Mouse (Mus musculus): ENCODE measurements at regions not wholly inside any gene's neighbourhood (a gene's known extent, or its start where the extent isn't known, plus 50 kb on each side); places are given as distances from the start of the nearest gene placed in this dataset.

DNA sequence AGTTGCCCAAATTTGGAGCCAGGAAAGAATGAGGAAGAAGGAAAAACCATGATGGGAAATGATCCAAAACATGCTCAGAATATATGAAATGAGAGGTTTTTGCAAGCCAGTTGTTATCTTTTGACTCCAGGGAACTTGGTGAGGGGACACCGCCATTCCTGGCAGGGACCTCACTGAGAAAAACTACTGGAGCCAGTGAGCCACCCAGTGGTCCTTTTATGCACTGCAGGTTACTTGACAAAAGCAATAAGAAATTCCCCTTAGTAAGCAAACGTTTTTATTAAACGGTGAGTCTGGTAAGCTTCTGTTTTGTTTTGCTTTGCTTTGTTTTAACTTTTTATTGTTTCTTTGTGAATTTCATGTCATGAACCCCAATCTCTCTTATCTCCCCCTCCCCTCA, 257.5 kb downstream of the Foxa2 start:
- peak; percentile 54 for TF ChIP-seq CTCF (IDR thresholded peaks at IDR 0.05; ENCODE audit: low read depth)
- TF ChIP-seq EP300 (IDR thresholded peaks at IDR 0.05; ENCODE audit: low read depth), result no peak

Data from liver, embryonic 14.5 days (tissue).